Mouse (Mus musculus): Measurements from ENCODE around the gene Cyb561d2. TPM values are rescaled to one million over a fixed set of nuclear protein-coding genes. Genes with fewer than 3 reads are reported as not detected.
"Not testable (repeated sequence)": the region's sequence is repeated elsewhere in the genome, so short reads cannot be mapped to it uniquely, and the experiment has no call there.

Gene Cyb561d2
- polyA plus RNA-seq, 1 experiment from 2014 or later, result 31.2 TPM

GRCm38 (mm10) chr9:107579023-107579900, 37.3 kb upstream of the Cyb561d2 start:
- 96% methylated on average over 14 of the region's 14 CpGs for WGBS
- H3K9me3 ChIP-seq, result no peaks in the 10 kb centered on the region
- peaks cover 12% of the 10 kb centered on the region for H3K36me3 ChIP-seq
- no peak overlapping the region for H3K4me2 ChIP-seq (replicated peaks)
- H3K27ac ChIP-seq, result no peak overlapping the region; the same call in 1 of the 2 replicates
- no peak overlapping the region for H3K9ac ChIP-seq
- no peak for ATAC-seq
- H3K27me3 ChIP-seq (replicated peaks), result no peaks in the 10 kb centered on the region
- peaks cover 36% of the 10 kb centered on the region for H3K4me1 ChIP-seq (replicated peaks)
- no peak overlapping the region for H3K4me3 ChIP-seq (replicated peaks)

DNA sequence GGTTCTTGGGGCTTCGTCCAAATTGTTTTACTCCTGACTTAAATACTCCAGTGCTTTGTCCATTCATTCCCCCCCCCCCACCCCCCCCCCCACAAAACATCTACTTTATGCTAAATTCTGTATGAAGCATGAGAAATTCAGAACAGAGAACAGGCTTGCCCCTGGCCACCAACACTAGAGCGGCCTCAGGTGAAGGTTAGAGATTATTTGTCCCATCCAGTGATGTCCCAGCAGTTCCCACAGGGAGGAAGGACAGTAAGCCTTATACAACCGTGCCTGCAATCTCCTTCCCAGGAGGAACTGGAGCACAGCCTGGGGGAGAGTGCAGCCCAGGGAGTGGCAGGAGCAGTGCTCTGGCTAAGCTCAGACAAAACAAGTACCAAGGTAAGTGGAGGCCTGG, 36.6 kb upstream of the Cyb561d2 start, which contains the start of gene Naa80:
Gene Naa80 (plus strand): TSS at position 301 of the 400 bp plus-strand sequence.
- WGBS, result 69% methylated on average over 3 of the region's 3 CpGs
- Histone ChIP-seq H3K27ac (no peak within 1 kb of the TSS; the same call in 1 of the 2 replicates), H3K9me3 (no peaks in the 10 kb centered on the region), H3K4me1 (replicated peaks) (peaks cover 36% of the 10 kb centered on the region), H3K36me3 (peaks cover 10% of the 10 kb centered on the region), H3K27me3 (replicated peaks) (no peaks in the 10 kb centered on the region), H3K9ac (0 out of 2 replicates have a peak within 1 kb of the TSS, but pooled peaks have one; percentile 8), H3K4me2 (replicated peaks) (no peak within 1 kb of the TSS), H3K4me3 (replicated peaks) (no peak within 1 kb of the TSS)
- no peak for ATAC-seq

DNA sequence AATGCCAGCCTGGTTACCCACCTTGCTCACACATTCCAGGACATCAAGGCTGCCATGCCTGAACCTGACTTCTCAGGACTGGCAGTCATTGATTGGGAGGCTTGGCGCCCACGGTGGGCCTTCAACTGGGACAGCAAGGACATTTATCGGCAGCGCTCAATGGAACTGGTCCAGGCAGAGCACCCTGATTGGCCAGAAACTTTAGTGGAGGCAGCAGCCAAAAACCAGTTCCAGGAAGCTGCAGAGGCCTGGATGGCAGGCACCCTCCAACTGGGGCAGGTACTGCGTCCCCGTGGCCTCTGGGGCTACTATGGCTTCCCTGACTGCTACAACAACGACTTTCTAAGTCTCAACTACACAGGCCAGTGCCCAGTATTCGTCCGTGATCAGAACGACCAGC, 35.9 kb upstream of the Cyb561d2 start:
- no peak overlapping the region for H3K27ac ChIP-seq

DNA sequence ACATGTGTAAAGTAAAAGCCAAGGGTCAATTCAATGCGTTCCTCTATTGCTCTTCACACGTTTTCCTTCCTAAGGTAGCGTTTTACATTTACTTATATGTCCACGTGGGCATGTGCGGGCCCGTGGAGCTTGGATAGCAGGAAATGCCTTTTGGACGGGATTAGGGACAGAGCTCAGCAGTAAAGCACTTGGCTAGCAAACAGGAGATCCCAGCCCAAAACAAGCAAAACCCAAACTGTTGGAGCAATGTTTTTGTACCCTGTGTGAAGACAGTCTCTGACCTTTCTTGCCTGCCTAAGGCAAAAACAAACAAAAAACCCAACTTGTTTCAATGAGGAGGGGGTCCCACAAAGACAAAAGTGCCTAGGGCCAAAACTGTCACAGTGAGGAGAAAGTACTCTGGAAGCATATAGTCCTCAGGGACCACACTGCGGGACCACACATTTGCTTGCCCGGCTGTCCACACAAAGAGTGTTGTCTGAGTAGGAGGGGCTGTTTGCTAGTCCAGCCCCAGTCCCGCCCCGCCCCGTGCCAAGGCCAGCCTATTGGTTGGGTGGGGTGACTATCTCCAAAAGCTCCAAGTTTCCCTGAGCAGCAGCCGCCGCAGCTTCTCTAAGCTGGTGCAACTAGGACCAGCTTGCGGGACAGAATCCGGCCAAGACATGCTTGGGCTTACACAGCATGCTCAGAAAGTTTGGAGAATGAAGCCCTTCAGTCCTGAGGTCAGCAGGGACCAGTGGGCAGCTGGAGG, 34.5 kb upstream of the Cyb561d2 start, which contains the start of gene Hyal1:
Gene Hyal1 (plus strand): TSS at position 571 of the 751 bp plus-strand sequence.
- H3K4me2 ChIP-seq (replicated peaks), result peak within 1 kb of the TSS; percentile 67
- peaks cover 36% of the 10 kb centered on the region for H3K4me1 ChIP-seq (replicated peaks)
- peak within 1 kb of the TSS; percentile 36 for H3K4me3 ChIP-seq (replicated peaks)
- 18% methylated on average over 16 of the region's 16 CpGs for WGBS
- H3K9me3 ChIP-seq, result no peaks in the 10 kb centered on the region
- peak within 1 kb of the TSS; percentile 59 for H3K27ac ChIP-seq
- peak within 1 kb of the TSS; percentile 50 for H3K9ac ChIP-seq
- no peaks in the 10 kb centered on the region for H3K27me3 ChIP-seq (replicated peaks)
- peak; percentile 74 for ATAC-seq
- H3K36me3 ChIP-seq, result peaks cover 17% of the 10 kb centered on the region

More for the DNA sequence above, 35.9 kb upstream of the Cyb561d2 start:
- Histone ChIP-seq H3K36me3 (peaks cover 8% of the 10 kb centered on the region), H3K4me2 (replicated peaks) (no peak overlapping the region), H3K9ac (0 out of 2 replicates have a peak overlapping the region, but pooled peaks have one; percentile 8), H3K27me3 (replicated peaks) (no peaks in the 10 kb centered on the region), H3K4me1 (replicated peaks) (peaks cover 36% of the 10 kb centered on the region), H3K4me3 (replicated peaks) (no peak overlapping the region), H3K9me3 (no peaks in the 10 kb centered on the region)
- no peak for ATAC-seq
- 90% methylated on average over 10 of the region's 10 CpGs for WGBS

DNA sequence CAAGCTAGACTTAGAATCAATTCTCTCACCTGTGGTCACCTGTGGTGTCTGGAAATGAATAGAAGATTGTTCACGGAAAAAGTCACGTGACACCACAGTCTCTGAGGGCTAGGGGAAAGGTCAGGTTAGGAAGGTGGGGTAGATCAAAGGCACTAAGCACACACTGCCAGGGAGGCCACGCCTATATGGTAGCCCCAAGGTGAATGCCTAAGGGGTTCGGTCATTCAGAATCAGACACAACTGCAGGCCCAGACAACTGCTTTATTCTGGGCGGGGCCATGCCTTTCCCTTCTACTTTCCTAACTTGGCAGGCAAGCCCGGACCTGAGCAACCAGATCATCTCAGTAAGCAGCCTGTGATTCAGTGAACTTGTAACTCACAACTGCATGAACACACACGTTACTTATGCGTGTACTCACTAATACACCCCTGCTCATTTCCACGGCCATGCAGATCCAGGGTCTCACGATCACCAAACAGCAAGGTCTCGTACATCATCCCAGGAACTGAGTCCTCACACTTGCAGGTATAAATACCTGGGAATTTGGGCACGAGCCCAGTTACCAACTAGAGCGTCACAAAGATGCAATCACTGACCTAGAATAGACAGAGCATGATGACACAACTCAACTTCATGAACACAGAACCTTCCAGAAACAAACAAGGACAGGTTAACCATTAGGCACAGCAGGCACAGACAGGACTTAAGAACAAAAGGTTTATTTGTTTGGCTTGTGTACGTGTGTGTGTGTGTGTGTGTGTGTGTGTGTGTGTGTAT, 33.8 kb upstream of the Cyb561d2 start:
- Histone ChIP-seq H3K9ac (no peak overlapping the region), H3K27me3 (replicated peaks) (no peaks in the 10 kb centered on the region), H3K9me3 (no peaks in the 10 kb centered on the region), H3K27ac (peak overlapping the region; percentile 59), H3K4me2 (replicated peaks) (peak overlapping the region; percentile 1; the same call in 1 of the 2 replicates), H3K4me3 (replicated peaks) (no peak overlapping the region), H3K4me1 (replicated peaks) (peaks cover 38% of the 10 kb centered on the region), H3K36me3 (peaks cover 22% of the 10 kb centered on the region)
- ATAC-seq, result peak; percentile 75
- WGBS, result 61% methylated on average over 14 of the region's 14 CpGs

DNA sequence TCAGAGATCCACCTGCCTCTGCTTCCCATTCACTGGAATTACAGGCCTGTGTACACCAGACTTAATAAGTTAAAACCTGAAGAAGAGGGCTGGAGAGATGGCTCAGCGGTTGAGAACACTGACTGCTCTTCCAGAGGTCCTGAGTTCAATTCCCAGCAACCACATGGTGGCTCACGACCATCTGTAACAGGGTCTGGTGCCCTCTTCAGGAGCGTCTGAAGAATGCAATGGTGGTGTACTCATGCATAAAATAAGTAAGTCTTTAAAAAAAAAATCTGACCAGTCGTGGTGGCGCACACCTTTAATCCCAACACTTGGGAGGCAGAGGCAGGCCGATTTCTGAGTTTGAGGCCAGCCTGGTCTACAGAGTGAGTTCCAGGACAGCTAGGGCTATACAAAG, 31.8 kb upstream of the Cyb561d2 start:
- H3K4me3 ChIP-seq (replicated peaks); H3K27me3 ChIP-seq (replicated peaks); H3K9ac ChIP-seq; H3K9me3 ChIP-seq; H3K27ac ChIP-seq; H3K4me2 ChIP-seq (replicated peaks); ATAC-seq: not testable (repeated sequence)
- Histone ChIP-seq H3K4me1 (replicated peaks) (peaks cover 45% of the 10 kb centered on the region), H3K36me3 (peaks cover 27% of the 10 kb centered on the region)
- 83% methylated on average over 6 of the region's 6 CpGs for WGBS

DNA sequence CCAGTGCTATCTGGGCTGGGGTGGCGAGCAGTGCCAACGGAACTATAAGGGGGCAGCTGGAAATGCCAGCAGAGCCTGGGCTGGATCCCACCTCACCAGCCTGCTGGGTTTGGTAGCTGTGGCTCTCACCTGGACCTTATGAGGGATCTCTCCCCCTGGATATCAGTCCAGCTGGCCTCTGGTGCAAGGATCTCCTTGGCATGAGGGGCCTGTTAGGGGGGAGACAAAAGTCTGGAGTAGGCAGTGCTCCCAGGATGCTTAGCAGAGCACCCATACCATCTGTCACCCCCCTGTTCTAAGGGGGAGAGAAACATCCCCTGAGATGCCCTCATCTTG, 30.3 kb upstream of the Cyb561d2 start:
- no peaks in the 10 kb centered on the region for H3K27me3 ChIP-seq (replicated peaks)
- H3K36me3 ChIP-seq, result peaks cover 27% of the 10 kb centered on the region
- no peaks in the 10 kb centered on the region for H3K9me3 ChIP-seq
- no peak overlapping the region for H3K4me2 ChIP-seq (replicated peaks)
- H3K4me1 ChIP-seq (replicated peaks), result peaks cover 51% of the 10 kb centered on the region
- no peak overlapping the region for H3K9ac ChIP-seq
- WGBS, result 97% methylated on average over 2 of the region's 2 CpGs
- no peak overlapping the region for H3K4me3 ChIP-seq (replicated peaks)
- H3K27ac ChIP-seq, result no peak overlapping the region
- ATAC-seq, result no peak

- Histone ChIP-seq H3K27ac (peak overlapping the region; percentile 14; the same call in 1 of the 2 replicates), H3K9me3 (no peaks in the 10 kb centered on the region), H3K9ac (no peak overlapping the region), H3K27me3 (replicated peaks) (no peaks in the 10 kb centered on the region), H3K36me3 (peaks cover 27% of the 10 kb centered on the region), H3K4me1 (replicated peaks) (peaks cover 50% of the 10 kb centered on the region), H3K4me2 (replicated peaks) (peak overlapping the region; percentile 72), H3K4me3 (replicated peaks) (no peak overlapping the region)
- 82% methylated on average over 22 of the region's 22 CpGs for WGBS
- ATAC-seq, result no peak
These were observed 29.7 kb upstream of the Cyb561d2 start for GRCm38 (mm10) chr9:107571534-107572326.

DNA sequence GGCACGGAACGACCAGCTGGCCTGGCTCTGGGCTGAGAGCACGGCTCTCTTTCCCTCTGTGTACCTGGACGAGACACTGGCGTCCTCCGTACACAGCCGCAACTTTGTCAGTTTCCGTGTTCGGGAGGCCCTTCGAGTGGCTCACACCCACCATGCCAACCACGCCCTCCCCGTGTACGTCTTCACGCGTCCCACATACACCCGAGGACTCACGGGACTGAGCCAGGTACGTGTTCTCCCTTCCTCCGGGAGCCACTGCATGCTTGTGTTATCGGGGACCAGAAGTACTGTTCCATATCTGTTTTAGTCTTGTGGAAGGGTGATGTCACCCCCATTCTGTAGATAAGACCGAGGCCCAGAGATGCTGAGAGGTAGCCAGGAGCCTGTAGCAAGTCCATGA, 28.9 kb upstream of the Cyb561d2 start:
- peak overlapping the region; percentile 72 for H3K4me2 ChIP-seq (replicated peaks)
- no peak for ATAC-seq
- peak overlapping the region; percentile 70 for H3K4me3 ChIP-seq (replicated peaks)
- H3K4me1 ChIP-seq (replicated peaks), result peaks cover 49% of the 10 kb centered on the region
- 75% methylated on average over 21 of the region's 21 CpGs for WGBS
- no peaks in the 10 kb centered on the region for H3K9me3 ChIP-seq
- 0 out of 2 replicates have a peak overlapping the region, but pooled peaks have one; percentile 11 for H3K27ac ChIP-seq
- peaks cover 27% of the 10 kb centered on the region for H3K36me3 ChIP-seq
- H3K9ac ChIP-seq, result peak overlapping the region; percentile 69; the same call in 1 of the 2 replicates
- H3K27me3 ChIP-seq (replicated peaks), result no peaks in the 10 kb centered on the region

DNA sequence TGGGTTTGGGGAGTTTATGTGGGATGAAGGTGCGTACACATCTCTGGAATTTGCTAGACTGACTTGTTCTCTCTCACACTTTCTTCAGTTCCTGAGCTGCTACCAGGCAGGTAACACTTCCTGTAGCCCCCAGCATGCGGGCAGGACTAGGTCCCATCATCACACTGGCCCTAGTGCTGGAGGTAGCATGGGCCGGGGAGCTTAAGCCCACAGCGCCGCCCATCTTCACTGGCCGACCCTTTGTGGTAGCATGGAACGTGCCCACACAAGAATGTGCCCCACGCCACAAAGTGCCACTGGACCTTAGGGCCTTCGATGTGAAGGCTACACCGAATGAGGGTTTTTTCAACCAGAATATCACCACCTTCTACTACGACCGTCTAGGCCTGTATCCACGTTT, 28.0 kb upstream of the Cyb561d2 start:
- no peaks in the 10 kb centered on the region for H3K27me3 ChIP-seq (replicated peaks)
- H3K4me1 ChIP-seq (replicated peaks), result peaks cover 51% of the 10 kb centered on the region
- peak overlapping the region; percentile 69 for H3K9ac ChIP-seq
- no peaks in the 10 kb centered on the region for H3K9me3 ChIP-seq
- peak overlapping the region; percentile 70 for H3K4me3 ChIP-seq (replicated peaks)
- no peak for ATAC-seq
- peaks cover 27% of the 10 kb centered on the region for H3K36me3 ChIP-seq
- peak overlapping the region; percentile 83 for H3K27ac ChIP-seq
- H3K4me2 ChIP-seq (replicated peaks), result peak overlapping the region; percentile 72
- WGBS, result 38% methylated on average over 13 of the region's 13 CpGs

DNA sequence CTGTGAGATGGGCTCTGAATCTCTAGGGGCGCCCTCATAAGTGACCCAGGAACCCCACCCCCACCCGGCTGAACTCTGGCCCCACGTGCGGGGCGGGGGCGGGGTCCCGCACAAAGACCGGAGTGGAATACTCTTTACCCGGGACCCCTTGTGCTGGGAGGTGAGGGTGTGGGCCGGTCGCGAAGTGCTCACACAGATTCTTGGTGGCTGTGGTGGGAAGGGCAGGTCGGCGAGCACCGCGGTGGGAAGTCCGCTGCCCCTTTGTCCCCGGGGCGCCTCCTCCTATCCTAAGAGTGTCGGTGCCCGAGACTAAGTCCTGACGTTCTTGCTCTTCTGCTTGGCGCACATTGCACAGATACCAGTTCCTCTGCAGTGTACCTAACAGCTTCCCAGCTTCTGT, 27.3 kb upstream of the Cyb561d2 start:
- Histone ChIP-seq H3K4me3 (replicated peaks) (peak overlapping the region; percentile 70), H3K27ac (peak overlapping the region; percentile 83), H3K4me1 (replicated peaks) (peaks cover 52% of the 10 kb centered on the region), H3K36me3 (peaks cover 24% of the 10 kb centered on the region), H3K9ac (peak overlapping the region; percentile 69), H3K9me3 (no peaks in the 10 kb centered on the region), H3K27me3 (replicated peaks) (no peaks in the 10 kb centered on the region), H3K4me2 (replicated peaks) (peak overlapping the region; percentile 72)
- peak; percentile 36 for ATAC-seq
- 1% methylated on average over 23 of the region's 23 CpGs for WGBS
